Mouse (Mus musculus) thymus, postnatal 0 days (tissue): Measurements from ENCODE around the gene Fbxw19. TPM values are rescaled to one million over a fixed set of nuclear protein-coding genes. Genes with fewer than 3 reads are reported as not detected.
"Not testable (repeated sequence)": the region's sequence is repeated elsewhere in the genome, so short reads cannot be mapped to it uniquely, and the experiment has no call there.

Experiments
- DNase-seq: peaks from one replicate; pipeline ENCODE4 v3.0.0-alpha.2; 2015; ENCODE audit warnings: low spot score
- polyA plus RNA-seq: library from polyadenylated mRNA; unstranded; fragments of >200 nt; fragmentation: Nextera tagmentation; extraction: Ambion mirVana; gene quantifications from 2 replicates; pipeline ENCODE4 v1.2.1, GENCODE M21; 2015

Fbxw19 gene
- polyA plus RNA-seq, result not detected in 2 replicates

DNA sequence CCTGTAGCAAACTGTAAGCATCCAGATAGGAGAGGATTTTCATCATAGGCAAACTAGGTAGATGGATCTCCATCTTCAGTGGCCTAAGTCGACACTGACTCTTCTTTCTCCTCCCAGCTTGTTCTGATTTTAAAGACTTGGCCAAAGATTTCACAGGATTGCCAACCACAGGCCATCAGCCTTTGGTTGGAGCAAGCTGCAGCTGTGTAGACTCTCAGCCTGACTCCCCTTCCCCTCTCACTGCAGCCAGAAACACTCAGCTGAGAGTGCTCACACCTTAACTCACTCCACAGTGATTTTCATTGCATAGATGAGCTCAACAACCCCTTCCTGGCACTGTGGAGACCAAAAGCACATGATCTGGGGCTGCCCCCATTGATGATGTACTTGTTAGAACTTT, at the start of gene Fbxw19:
Fbxw19 (minus strand) TSS at position 101 of the 400 bp plus-strand sequence.
- DNase-seq, result not testable (repeated sequence)

DNA sequence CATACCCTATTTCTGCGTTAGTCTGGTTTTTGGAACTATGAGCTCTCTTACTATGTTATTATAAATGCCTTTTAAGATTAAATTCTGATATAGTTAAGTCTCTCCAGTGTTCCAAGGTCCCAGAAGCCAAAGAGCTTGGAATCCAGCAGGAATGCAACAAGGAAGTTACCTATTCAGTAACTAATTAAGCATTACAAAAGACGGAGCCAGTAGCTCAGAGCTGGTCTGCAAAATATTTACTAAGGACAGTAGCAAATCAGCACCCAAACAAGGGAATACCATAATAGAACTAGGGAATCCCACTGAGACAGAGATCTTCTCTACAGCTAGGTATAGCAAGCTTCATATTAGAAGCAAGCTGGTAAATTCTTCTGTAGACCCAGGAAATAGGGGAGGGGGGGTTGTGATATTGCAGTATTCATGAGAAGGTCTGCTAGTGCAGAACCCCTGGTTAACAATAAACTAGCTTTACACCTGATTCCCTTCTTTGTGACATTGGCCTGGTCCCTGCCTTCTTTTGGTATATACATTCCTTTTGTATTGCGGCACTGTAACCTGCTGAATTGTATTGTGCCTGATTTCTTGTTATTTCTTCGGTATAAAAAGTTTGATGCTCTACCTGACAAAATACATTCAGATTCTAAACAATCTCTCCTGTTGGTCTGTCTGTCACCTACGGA, 27.9 kb upstream of the Fbxw19 start:
- no peak for DNase-seq

DNA sequence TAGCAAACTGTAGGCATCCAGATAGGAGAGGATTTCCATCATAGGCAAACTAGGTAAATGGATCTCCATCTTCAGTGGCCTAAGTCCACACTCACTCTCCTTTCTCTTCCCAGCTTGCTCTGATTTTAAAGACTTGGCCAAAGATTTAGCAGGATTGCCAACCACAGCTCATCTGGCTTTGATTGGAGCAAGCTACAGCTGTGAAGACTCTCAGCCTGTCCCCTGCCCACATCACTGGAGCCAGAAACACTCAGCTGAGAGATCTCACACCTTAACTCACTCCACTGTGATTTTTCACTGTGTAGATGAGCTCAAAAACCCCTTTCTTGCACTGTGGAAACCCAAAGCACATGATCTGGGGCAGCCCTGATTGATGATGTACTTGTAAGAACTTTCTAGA, 46.6 kb downstream of the Fbxw19 start, which contains the start of gene Fbxw16:
Fbxw16 (minus strand) TSS at position 101 of the 400 bp plus-strand sequence.
- DNase-seq, result no peak

DNA sequence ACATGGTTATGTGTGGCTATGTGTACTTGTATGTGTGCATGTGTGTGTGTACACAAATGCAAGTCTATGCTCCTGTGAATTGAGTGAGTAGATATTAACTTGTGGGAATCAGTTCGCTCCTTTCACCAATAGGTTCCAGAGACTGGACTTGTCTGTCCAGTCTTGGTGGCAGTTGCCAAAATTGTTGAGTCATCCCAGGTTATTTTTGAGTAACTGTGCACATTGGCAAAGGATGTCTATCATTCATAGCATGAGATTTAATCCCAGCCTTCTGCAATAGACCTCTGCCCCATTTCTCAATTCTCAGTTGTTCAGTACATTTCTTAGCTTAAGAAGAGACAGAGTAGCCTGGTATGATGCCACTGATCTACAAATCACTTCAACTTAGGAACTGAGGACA, 62.7 kb downstream of the Fbxw19 start:
- no peak for DNase-seq

Other genes starting within 250 kb of the Fbxw19 start
- not detected in 2 replicates for gene Fbxw14, start 208.2 kb downstream of the Fbxw19 start, polyA plus RNA-seq
- gene Fbxw28, start 156.2 kb downstream of the Fbxw19 start, polyA plus RNA-seq, result not detected in 2 replicates
- gene Fbxw22, start 91.6 kb downstream of the Fbxw19 start, polyA plus RNA-seq, result not detected in 2 replicates
- not detected in 2 replicates for gene Fbxw16, start 46.7 kb downstream of the Fbxw19 start, polyA plus RNA-seq
- not detected in 2 replicates for gene Fbxw15, start 72.4 kb upstream of the Fbxw19 start, polyA plus RNA-seq
- 0.08 TPM in 1 of 2 replicates, not detected in the other for gene Fbxw24, start 130.2 kb upstream of the Fbxw19 start, polyA plus RNA-seq
- gene Fbxw25, start 168.8 kb upstream of the Fbxw19 start, polyA plus RNA-seq, result not detected in 2 replicates
- gene Fbxw18, start 206.8 kb upstream of the Fbxw19 start, polyA plus RNA-seq, result not detected in 2 replicates